8 mouse cellular contexts compared by ENCODE assay signal in genomic region chr6:145121590-145122420, GRCm38 (mm10). TPM values are rescaled to one million over a fixed set of nuclear protein-coding genes. Genes with fewer than 3 reads are reported as not detected.
DNase-seq lines count a peak whose midpoint lies in the region; ATAC-seq lines count a peak whose summit lies in the region.

No protein-coding gene starts in this region.

- peak overlapping the region; percentile 44 for H3K4me3 ChIP-seq in liver, embryonic 16.5 days (ENCODE audit: low read depth, low read length)
- no peak overlapping the region for H3K4me3 ChIP-seq in hindbrain, embryonic 13.5 days
- H3K4me3 ChIP-seq in kidney, embryonic 14.5 days (ENCODE audit: low read length) = no peak overlapping the region

- peak overlapping the region; percentile 54 for H3K4me2 ChIP-seq in liver, embryonic 16.5 days (ENCODE audit: low read depth, low read length)
- H3K4me2 ChIP-seq in hindbrain, embryonic 13.5 days = no peak overlapping the region
- no peak overlapping the region for H3K4me2 ChIP-seq in kidney, embryonic 14.5 days (replicated peaks; ENCODE audit: low read depth, low read length)

- H3K9ac ChIP-seq in liver, embryonic 16.5 days (ENCODE audit: low read depth, low read length) = peak overlapping the region; percentile 15
- no peak overlapping the region for H3K9ac ChIP-seq in hindbrain, embryonic 13.5 days
- no peak overlapping the region for H3K9ac ChIP-seq in kidney, embryonic 14.5 days (ENCODE audit: low read depth, low read length)

- ATAC-seq in liver, embryonic 16.5 days (ENCODE audit: low read depth) = peak; percentile 55
- no peak for ATAC-seq in hindbrain, embryonic 13.5 days (ENCODE audit: low FRiP score)
- no peak for ATAC-seq in kidney, embryonic 14.5 days (ENCODE audit: low FRiP score, low TSS enrichment)

- peak; percentile 80 to 85 for DNase-seq in B cell, adult 2 months
- peak; percentile 39 to 55 for DNase-seq in CD8-positive naive resting alpha-beta T cell, adult 2 months (ENCODE audit: low read depth in 2 of 2, low spot score in 2 of 2)
- DNase-seq in heart, adult 9 months (ENCODE audit: low spot score in 2 of 2) = peak; percentile 23 to 52
- DNase-seq in spleen, postnatal 36 days (ENCODE audit: low spot score in 2 of 2) = peak; percentile 87 to 88
- no peak for DNase-seq in cerebellum, adult 11-12 months

- 17% methylated on average over 21 of the region's 21 CpGs for WGBS in liver, embryonic 16.5 days (ENCODE audit: insufficient replicate concordance)
- WGBS in hindbrain, embryonic 13.5 days = 47% methylated on average over 21 of the region's 21 CpGs
- 62% methylated on average over 21 of the region's 21 CpGs for WGBS in kidney, embryonic 14.5 days

- no peaks in the 10 kb centered on the region for H3K27me3 ChIP-seq in liver, embryonic 16.5 days (ENCODE audit: control insufficient read depth, insufficient read depth, low read depth, low read length)
- H3K27me3 ChIP-seq in hindbrain, embryonic 13.5 days = peaks cover 11% of the 10 kb centered on the region; the same call in 1 of the 2 replicates
- no peaks in the 10 kb centered on the region for H3K27me3 ChIP-seq in kidney, embryonic 14.5 days (ENCODE audit: control insufficient read depth, insufficient read depth, low read length)

- H3K4me1 ChIP-seq in liver, embryonic 16.5 days (ENCODE audit: control insufficient read depth, low read depth, low read length) = peaks cover 18% of the 10 kb centered on the region
- H3K4me1 ChIP-seq in hindbrain, embryonic 13.5 days (replicated peaks) = peaks cover 15% of the 10 kb centered on the region; the same call in 1 of the 2 replicates
- H3K4me1 ChIP-seq in kidney, embryonic 14.5 days (ENCODE audit: control insufficient read depth, insufficient read depth, low read length) = no peaks in the 10 kb centered on the region

- H3K27ac ChIP-seq in liver, embryonic 16.5 days (ENCODE audit: low read length) = peak overlapping the region; percentile 76
- no peak overlapping the region for H3K27ac ChIP-seq in hindbrain, embryonic 13.5 days
- no peak overlapping the region for H3K27ac ChIP-seq in kidney, embryonic 14.5 days (ENCODE audit: low read depth, low read length)

- H3K9me3 ChIP-seq in liver, embryonic 16.5 days (replicated peaks; ENCODE audit: control insufficient read depth, low read length) = no peaks in the 10 kb centered on the region
- no peaks in the 10 kb centered on the region for H3K9me3 ChIP-seq in hindbrain, embryonic 13.5 days
- no peaks in the 10 kb centered on the region for H3K9me3 ChIP-seq in kidney, embryonic 14.5 days (ENCODE audit: control insufficient read depth, low read length)

- no peaks in the 10 kb centered on the region for H3K36me3 ChIP-seq in liver, embryonic 16.5 days (ENCODE audit: control insufficient read depth, insufficient read depth)
- no peaks in the 10 kb centered on the region for H3K36me3 ChIP-seq in hindbrain, embryonic 13.5 days
- H3K36me3 ChIP-seq in kidney, embryonic 14.5 days (ENCODE audit: control insufficient read depth, insufficient read depth, low read length) = no peaks in the 10 kb centered on the region

RNA-seq across cellular contexts. Expression of gene Lrmp, which starts 6.4 kb away (rescaled TPM):
- 16.1 and 17.5 TPM in 2 replicates for polyA plus RNA-seq in liver, embryonic 16.5 days (2015; fragmentation: Nextera tagmentation; extraction: Ambion mirVana)
- 1.1 and 2.4 TPM in 2 replicates for polyA plus RNA-seq in hindbrain, embryonic 13.5 days (2015; fragmentation: Nextera tagmentation; extraction: Ambion mirVana)
- polyA plus RNA-seq in kidney, embryonic 14.5 days (2014; fragmentation: Nextera tagmentation; extraction: Ambion mirVana) = 1.0 and 1.3 TPM in 2 replicates

RNA-seq across cellular contexts. Expression of gene Bcat1, which starts 45.8 kb away (rescaled TPM):
- 0.96 and 1.2 TPM in 2 replicates for polyA plus RNA-seq in liver, embryonic 16.5 days (2015; fragmentation: Nextera tagmentation; extraction: Ambion mirVana)
- 98.5 and 101 TPM in 2 replicates for polyA plus RNA-seq in hindbrain, embryonic 13.5 days (2015; fragmentation: Nextera tagmentation; extraction: Ambion mirVana)
- polyA plus RNA-seq in kidney, embryonic 14.5 days (2014; fragmentation: Nextera tagmentation; extraction: Ambion mirVana) = 6.5 and 8.6 TPM in 2 replicates

Comparison
In these comparisons a context has a peak if more than half of its experiments do, and no peak if none do; other contexts are left out.
1. RNA of gene Bcat1, which starts 45.8 kb away (polyA plus RNA-seq): 98.5 to 101 TPM in hindbrain, embryonic 13.5 days; 6.5 to 8.6 TPM in kidney, embryonic 14.5 days and 0.96 to 1.2 TPM in liver, embryonic 16.5 days; every median in the first group is over 10 times any median in the second.